Mouse (Mus musculus) liver, adult 2 months (tissue): Measurements from ENCODE around the gene Klhl7.

Experiments
- CTCF ChIP-seq: fragments of 200-500 bp; IDR thresholded peaks from 2 replicates; pipeline ENCODE4 v1.5.1; 2011; ENCODE audit warnings: low read depth, low read length, control low read depth
- POLR2A ChIP-seq: fragments of 200-500 bp; IDR thresholded peaks from 2 replicates; pipeline ENCODE4 v1.6.1; 2011; ENCODE audit warnings: low read length, control low read depth; ENCODE audit not compliant: insufficient read depth; ENCODE audit errors: extremely low read depth

DNA sequence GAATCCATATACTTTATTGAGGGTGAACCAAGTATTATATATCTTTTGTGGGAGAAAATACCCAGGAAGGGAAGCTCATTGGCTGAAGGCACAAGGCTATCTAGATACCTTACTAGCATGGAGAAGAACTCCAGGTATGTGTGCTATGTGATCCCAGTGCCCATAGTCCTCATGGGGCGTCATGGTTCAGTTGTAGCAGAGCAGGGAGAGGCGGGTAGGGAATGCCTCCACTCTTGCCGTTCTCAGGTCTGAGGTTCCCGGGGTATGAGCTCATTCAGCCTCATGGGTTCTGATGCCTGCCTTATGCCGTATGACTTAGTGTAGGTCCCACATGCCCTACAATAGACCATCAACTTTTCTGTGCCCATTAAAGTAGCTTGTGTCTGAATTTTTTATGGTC is 4.5 kb upstream of the Klhl7 start:
- TF ChIP-seq CTCF (no peak), POLR2A (no peak)
